Mouse (Mus musculus) v-Abl transformed pro-B cells (cell line): ENCODE measurements around the gene Ccdc32.
"Not testable (repeated sequence)": the region's sequence is repeated elsewhere in the genome, so short reads cannot be mapped to it uniquely, and the experiment has no call there.

Experiments
- in situ Hi-C, 2 experiments: fragments of 400-800 bp; cut with MboI; formaldehyde crosslinking; loops; one replicate each; pipeline ENCODE4 v1.15.1; 2025; ENCODE audit not compliant: unreplicated experiment in 2 of 2

Gene Ccdc32

DNA sequence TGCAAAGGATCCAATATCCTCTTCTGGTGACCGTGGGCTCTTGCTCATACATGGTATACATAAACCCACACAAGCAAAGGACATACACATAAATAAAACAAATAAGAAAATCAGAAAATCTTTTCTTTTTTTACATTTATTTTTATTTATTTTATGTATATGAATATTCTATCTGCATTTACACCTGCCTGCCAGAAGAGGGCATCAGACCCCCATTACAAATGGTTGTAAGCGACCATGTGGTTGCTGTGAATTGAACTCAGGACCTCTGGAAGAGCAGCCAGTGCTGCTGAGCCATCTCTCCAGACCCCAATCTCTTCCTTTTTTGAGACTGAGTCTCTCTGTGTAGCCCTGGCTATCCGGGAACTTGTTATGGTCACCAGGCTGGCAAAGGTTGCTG, 11.5 kb downstream of the Ccdc32 start:
- in situ Hi-C loops: no loop called here

DNA sequence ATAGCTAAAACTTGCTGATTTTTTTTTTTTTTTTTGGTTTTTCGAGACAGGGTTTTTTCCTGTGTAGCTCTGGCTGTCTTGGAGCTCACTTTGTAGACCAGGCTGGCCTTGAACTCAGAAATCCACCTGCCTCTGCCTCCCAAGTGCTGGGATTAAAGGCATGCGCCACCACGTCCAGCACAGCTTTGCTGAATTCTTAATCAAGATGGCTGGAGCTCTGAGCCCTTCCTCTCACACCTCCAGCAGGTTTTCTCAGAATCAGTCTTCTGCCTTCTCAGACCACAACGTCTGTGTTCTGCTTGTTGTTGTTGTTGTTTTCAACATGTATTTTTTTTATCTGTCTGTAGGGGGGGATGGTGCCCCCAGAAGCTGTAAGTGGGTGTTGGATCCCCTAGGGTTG, 12.9 kb downstream of the Ccdc32 start:
- in situ Hi-C loops: not testable (repeated sequence)

DNA sequence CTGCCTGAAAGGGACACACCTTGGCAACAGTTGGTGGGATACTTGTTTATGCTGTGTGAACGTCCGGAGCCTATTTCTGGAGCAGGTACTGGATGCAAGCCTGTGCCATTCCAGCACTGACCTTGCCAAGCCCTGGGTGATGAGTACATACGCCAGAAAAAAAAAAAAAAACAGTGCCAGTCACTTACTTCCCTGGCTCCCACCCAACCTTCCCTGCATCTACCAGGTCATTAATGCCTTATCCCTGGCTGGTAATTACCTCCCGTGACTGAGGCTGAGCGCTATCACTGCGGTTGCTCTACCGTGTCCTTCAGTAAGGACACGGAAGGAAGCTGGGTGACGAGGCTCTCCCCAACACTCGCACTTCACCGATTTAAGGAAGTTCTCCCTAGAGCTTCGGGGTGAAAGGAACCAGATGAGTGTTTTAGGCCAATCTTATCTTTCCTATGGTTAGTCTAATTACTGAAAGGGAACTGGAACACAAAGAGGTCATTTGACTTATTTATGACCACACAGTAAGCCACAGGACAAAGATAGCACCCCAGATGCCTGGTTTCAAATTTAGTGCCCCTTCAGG, 13.5 kb downstream of the Ccdc32 start:
- in situ Hi-C loops: no loop called here

DNA sequence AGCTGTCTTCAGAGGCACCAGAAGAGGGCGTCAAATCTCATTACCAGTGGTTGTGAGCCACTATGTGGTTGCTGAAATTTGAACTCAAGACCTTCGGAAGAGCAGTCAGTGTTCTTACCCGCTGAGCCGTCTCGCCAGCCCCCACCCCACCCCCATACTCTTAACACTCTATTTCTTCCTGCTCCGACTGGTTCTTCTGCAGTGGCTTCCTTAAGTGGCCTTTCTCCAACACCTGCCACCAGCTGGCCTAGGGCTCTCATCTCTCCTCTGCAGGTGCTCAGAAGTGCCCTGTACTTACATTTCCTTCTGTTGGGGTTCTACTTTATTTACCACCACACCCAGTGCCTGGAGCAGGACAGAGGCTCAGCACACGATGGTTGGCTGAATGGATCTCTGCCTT, 14.2 kb downstream of the Ccdc32 start:
- in situ Hi-C loops: loop anchor here in 1 of 2 experiments (5.0 kb wide), 1 partner anchor 38 kb away; no protein-coding TSS in a partner anchor

DNA sequence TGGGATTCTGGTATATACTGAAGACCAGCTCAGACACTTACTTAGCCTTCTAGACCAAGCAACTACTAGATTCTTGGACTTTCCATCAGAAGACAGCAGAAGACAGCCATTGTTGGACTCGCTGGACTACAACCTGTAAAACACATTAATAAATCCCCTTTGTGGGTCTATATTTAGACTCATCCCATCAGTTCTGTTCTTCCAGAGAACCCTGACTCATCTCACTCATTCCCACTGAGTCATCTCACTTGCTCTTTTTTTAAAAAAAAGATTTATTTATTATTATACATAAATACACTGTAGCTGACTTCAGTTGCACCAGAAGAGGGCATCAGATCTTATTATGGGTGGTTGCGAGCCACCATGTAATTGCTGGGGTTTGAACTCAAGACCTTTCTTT, 19.8 kb downstream of the Ccdc32 start:
- in situ Hi-C loops: no loop called here

DNA sequence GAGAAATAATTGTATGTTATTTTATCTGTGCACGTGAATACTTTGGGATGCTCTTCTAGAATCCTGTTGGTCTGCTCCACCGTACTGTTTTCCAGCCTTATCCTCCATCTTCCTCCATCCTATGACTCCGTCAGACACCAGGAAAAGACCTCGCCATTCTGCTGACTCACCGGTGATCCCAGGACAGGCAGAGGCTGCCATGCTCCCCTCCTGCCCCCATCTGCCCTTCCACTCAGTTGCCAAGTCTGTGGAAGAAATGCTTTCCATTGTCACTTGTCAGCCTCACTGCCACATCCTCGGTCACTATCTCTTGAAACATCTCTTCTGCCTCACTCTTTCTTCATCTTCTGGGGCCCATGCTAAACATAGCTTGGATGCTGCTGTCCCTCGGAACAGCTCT, 22.3 kb downstream of the Ccdc32 start:
- in situ Hi-C loops: no loop called here

DNA sequence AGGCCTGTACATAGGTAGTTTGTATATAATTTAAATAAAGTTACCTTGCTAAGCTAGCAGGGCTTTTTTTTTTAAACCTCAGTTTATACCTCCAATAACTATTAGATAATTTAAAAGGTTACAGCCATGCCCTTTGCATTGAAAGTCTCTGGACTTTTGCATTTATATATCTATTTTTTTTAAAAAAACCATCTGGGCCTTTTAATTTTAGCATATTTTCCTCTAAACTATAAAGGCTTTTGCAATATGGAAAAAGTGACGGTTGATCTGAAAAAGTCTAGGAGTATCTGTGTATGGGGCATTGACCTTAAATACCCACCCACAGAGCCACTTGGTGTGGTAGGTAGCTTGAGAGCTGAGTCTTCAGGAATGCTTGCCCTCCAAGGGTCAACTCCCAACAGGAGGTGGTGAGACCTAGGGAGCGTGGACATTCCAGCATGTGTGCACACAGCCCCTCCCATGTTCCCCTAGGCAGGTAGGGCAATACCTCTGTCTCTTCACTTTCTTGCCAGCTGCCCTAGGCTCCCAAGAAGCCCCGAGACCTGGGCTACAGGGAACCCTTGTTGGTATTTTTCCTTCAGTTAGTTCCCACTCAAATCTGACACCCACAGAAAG, 30.1 kb downstream of the Ccdc32 start:
- in situ Hi-C loops: loop anchor here in 1 of 2 experiments (25.0 kb wide), 1 partner anchor 1462 kb away; no protein-coding TSS in a partner anchor

DNA sequence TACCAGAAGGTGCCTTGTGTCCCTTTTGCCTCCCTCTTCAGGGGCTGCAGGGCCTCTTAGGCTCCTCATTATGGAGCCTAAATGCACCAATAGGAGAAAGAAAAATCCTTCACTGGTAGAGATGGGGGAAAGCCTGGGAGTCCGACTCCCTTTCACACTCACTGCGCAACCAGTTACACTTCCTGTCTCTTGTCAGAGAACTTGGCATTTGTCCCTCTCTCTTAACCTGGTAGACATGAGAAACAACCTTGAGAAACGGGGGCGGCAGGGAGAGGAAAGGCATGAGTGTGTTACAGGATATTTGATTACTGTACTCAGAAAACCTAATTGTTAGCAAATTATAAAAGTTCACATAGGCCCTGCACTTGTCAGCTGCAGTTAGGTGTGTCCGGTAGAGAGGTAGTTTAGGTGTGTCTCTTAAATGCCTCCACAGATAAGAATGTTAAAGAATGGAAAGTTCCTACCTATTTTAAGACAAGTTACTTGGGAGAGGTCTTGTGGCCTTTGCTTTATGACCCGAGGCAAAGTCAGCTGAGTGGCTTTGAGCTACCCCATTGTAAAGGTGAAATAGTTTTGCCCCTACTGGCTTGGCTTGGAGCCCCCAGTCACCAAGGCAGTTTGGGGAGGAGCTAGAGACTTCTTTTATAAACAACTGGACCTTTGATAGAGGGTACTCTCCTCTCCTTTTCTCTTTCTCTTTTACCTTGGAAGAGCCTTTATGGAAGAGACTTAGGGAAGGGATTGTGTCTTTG, 30.9 kb downstream of the Ccdc32 start:
- in situ Hi-C loops: loop anchor here in 1 of 2 experiments (25.0 kb wide), 1 partner anchor 1461 kb away; no protein-coding TSS in a partner anchor

DNA sequence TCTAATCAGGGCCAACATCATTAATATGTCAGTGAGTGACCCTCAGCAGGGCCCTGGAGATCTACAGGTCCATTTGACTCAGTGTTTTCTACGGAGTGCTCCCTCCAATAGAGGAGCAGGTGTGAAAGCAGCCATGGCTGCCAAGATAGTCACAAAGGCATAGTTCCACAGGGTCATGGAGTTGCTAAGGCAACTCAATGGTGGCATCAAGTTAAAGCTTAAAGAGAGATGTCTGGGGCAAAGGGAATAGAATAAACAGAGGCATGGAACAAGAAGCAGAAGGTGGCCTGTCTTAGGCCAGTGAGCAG, 32.4 kb downstream of the Ccdc32 start:
- in situ Hi-C loops: loop anchor here in 1 of 2 experiments (25.0 kb wide), 1 partner anchor 1459 kb away; no protein-coding TSS in a partner anchor

DNA sequence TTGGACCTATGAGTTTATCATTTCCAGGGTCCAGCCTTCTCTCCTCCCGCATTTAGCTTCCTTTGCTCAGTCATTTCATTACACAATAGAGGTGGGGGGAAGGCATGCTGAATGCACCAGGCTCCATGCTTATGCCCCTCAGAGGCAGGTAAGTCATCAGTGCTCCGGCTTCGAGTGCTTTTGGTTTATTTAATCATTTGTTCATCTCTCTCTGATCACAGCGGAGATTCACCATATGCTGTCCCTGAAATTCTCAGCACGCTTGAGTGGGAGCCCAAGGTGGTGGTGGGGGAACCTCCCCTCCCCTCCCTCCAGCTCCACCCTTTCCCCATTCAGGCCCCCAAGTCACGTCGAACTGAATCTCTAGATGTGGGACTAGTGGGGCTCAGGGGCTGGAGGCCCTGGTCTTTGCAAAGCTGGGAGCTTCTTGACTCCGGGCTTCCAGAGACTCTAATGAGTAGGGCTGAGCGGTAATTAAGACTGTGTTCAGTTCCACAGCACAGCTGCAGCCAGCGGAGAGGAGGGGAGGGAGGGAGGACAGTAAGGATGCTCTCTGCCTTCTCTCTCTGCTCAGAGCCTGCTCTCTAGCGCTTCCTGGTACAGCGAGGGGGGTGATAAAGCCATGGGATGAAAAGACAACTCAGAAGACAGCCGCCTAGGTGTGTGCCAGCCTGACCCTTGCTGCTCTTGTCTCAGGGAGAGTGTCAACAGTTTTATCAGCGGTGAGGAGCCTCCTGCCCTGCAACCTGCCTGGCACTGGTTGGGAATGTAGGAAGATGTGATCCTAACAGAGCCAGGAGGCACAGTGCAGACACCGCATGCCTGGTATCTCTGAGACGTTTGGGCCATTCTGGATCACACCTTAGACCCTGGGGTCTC, 33.0 kb downstream of the Ccdc32 start:
- in situ Hi-C loops: loop anchor here in 1 of 2 experiments (25.0 kb wide), 1 partner anchor 1459 kb away; no protein-coding TSS in a partner anchor

DNA sequence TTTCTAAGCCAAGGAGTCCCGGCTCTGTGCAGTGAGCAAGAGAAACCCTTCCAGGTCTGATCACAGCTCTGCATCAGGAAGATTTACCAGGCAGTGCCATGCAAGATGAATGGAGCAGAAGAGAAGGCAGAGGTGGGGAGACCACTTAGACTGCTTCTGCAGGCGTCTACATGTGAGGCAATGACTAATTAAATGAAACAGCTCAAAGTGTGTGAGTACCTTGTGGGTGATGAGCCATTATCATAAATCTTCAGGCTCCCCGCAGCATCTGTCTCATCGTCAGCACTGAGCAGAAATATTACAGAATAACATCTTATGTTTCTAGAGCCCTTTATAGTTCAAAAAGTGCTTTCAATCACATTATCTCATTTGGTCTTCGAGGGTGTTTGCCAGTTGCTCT, 33.7 kb downstream of the Ccdc32 start:
- in situ Hi-C loops: loop anchor here in 1 of 2 experiments (25.0 kb wide), 1 partner anchor 1458 kb away; no protein-coding TSS in a partner anchor

DNA sequence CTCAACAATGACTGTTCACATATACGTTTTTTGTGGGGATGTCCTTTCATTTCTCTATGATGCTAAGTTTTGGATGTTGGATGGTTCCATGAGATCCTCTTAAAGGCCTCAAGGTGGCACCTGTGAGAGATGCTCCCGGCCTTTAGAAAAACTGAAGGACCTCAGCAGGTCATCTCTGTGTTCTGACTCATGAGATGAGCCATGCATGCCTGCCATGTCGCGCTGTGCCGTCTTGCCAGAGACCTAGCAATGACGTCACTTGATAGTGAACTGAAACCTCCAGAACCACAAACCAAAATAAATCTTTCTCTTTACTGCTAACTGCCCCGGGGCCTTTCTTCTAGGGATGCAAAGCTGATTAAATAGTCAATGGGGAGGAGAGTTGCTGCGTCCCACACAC, 45.4 kb downstream of the Ccdc32 start:
- in situ Hi-C loops: loop anchor here in 1 of 2 experiments (25.0 kb wide), 1 partner anchor 1447 kb away; no protein-coding TSS in a partner anchor

DNA sequence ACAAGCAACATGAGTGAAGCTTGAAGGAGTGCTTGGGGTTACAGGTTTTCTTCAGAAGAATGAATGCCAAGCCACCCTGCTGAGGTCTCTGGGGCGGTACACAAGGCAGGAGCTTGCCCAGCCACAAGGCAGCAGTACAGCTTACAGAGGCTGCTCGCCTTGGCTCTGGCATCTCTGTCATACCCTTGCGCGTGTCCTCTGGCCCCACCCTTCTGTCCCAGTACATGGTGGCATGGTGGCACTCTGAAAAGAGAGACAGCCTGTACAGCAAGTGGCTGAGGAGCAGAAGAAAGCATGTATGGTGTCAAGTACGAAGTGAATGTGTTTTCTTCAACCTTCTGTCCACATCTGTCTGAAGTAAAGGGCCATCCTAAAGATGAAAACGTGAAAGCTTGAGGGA, 48.4 kb downstream of the Ccdc32 start:
- in situ Hi-C loops: loop anchor here in 1 of 2 experiments (25.0 kb wide), 1 partner anchor 1444 kb away; no protein-coding TSS in a partner anchor

DNA sequence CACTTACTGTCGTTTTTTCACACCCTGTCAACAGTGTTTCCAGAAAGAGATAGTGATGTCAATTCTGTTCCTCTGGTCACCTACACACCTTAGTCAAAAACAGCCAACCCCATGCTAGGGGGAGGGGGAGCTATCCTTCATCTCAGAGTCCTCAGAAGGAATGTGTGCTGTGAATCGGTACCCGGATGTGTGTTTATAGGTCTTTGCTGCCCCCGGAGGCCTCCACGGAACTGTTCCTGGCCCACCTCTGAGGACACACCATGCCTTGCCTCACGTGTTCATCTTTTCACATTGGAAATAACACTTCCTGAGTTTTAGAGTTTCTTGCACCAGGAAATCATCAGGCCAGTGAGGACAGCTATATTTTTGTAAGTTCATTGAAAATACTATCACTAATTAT, 51.1 kb downstream of the Ccdc32 start:
- in situ Hi-C loops: loop anchor here (5.0 to 25.0 kb wide), 6 partner anchors 34 to 1441 kb away; partner anchors contain the start of gene Ccdc9b (in 1 of the 2)

DNA sequence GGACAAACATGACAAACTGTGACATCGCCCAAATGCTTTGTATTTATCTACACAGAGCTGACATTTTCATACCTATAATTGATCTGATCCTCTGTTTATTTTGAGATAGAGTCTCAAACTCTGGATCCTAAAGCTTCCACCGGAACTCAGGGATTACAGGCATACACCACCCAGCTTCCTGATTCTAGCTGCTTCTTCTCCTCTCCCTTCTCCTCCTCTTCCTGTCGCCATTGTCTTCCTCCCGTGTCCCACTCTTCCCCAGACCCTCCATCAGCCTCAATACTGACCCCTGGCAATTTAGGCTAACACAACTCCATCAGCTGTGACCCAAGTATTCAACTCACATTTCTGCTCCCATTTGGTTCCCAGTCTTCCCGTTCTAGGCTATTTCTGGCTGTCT, 52.3 kb downstream of the Ccdc32 start:
- in situ Hi-C loops: loop anchor here (5.0 to 25.0 kb wide), 6 partner anchors 35 to 1440 kb away; partner anchors contain the start of gene Ccdc9b (in 1 of the 2)

DNA sequence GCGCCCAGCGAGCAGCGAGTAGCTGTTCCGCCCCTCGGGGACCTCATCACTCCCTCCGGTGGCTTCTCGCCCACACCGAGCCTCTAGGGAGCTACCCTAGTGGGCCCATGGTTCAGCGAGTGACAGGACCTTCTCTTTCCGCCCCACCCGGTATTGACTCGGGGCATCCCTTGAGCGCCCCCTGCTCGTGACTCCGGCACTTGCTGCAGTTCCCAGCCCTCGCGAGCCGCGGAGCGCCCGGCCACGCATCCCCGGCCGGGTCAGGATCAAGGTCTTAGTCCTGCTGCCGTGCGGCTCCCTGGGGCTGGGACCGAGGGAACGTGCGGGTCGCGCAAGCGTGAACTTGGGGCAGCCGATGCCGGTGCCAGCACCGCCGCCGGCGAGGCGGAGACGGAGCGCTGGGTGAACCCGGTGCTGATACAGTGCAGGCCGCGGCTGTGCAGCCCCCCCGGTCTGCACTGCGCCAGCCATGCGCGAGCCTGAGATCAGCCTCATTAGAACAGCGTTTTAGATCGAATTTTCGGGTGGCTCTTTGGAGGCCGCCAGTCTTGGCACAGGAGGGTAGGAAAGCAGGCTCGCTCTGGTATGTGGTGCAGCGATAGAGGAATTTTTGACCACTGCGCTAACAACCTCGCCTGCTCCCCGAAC, 52.8 kb downstream of the Ccdc32 start:
- in situ Hi-C loops: loop anchor here (5.0 to 25.0 kb wide), 6 partner anchors 36 to 1439 kb away; partner anchors contain the start of gene Ccdc9b (in 1 of the 2)

DNA sequence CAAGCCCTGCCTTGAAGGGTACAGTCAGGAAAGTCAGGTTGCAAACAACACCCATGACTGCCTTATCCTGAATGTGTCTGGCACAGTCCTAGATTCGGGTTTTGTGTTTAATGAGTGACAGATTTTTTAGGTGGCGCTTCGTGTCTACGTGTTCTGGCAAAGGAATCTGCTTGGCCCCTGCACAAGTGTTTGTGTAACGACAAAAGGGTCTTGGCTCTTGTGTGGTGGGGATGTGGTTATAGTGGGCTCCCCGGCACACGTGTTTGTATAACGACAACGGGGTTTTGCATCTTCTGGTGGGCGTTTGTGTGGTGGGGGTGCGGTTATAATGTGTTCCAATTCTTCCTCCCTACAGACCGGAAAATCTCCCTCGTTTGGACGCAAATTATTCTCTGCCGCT, 53.3 kb downstream of the Ccdc32 start:
- in situ Hi-C loops: loop anchor here (5.0 to 25.0 kb wide), 6 partner anchors 36 to 1439 kb away; partner anchors contain the start of gene Ccdc9b (in 1 of the 2)

DNA sequence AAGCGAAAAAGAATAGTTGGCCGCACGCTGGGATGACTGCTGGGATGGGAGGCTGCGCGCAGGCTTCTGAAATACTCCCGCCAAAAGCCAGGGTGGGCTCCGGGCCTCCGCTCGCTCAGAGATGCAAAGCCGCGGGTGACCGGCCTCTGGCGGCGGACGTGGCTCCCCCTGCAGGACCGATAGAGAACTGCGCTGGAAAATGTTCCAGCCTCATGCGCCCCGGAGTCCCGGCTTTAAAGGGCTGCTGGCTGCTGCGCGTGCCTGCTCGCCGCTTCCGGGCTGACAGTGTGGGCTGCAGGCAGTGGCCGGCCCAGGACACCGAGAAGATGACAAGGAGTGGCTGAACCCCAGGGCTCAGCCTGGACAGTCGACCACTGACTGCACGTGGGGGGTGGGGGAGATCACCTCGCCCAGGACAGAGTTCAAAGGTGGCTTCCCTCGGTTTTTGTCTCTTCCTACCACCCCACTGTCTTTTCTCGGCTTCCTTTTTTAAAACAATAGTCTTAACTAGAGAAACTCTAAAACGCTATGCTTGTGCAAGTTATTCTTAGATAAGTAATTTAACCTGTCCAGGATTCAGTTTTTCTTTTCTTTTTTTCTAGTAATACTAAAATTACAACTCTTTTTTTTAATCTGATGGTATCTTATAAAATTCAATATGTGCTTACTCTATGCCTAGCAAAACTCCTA, 56.4 kb downstream of the Ccdc32 start:
- in situ Hi-C loops: loop anchor here (10.0 kb wide), 1 partner anchor 338 kb away; no protein-coding TSS in a partner anchor

DNA sequence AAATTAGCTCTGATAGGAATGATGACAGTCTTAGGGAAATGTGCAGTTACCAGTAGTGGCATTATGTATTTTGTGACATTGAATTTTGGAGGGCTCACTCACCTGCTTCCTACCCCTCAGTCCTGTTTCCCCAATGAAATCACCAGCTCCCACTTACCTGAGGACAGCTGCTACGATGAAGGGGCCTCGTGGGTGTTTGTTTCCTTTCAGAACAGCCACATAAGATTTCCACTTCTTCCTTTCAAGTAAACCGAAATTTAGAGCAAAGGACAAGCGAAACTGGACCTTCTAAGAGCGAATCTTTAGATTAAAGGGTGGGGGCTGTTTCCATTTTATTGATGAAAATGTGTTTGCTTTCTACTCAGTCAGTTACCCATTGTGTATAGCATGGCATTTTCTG, 57.1 kb downstream of the Ccdc32 start:
- in situ Hi-C loops: loop anchor here (10.0 kb wide), 1 partner anchor 337 kb away; no protein-coding TSS in a partner anchor
